Mouse (Mus musculus) liver, embryonic 15.5 days (tissue): ENCODE data around the gene Esm1. TPM values are rescaled to one million over a fixed set of nuclear protein-coding genes. Genes with fewer than 3 reads are reported as not detected.
A peak's percentile ranks its signal among the peaks of the same experiment; 100 is the strongest.

Source experiments
- ATAC-seq: fragments of 200-750 bp; cut with Nextera tagmentation; 2 replicates; pipeline ENCODE4 v1.8.0; 2017; ENCODE audit warnings: moderate number of reproducible peaks, mild to moderate bottlenecking, moderate library complexity; ENCODE audit not compliant: insufficient read depth
- H3K27ac ChIP-seq: fragments of 300-500 bp; sonication (generic); replicated peaks from 2 replicates; pipeline ENCODE4 v1.5.1; 2015; ENCODE audit warnings: mild to moderate bottlenecking, inconsistent platforms
- H3K27me3 ChIP-seq: fragments of 300-500 bp; sonication (generic); 2 replicates; pipeline ENCODE4 v1.6.1; 2015; ENCODE audit warnings: mild to moderate bottlenecking, inconsistent platforms
- H3K36me3 ChIP-seq: fragments of 300-500 bp; sonication (generic); replicated peaks from 2 replicates; pipeline ENCODE4 v1.6.1; 2015; ENCODE audit warnings: moderate library complexity, mild to moderate bottlenecking, inconsistent platforms
- H3K4me1 ChIP-seq: fragments of 300-500 bp; sonication (generic); replicated peaks from 2 replicates; pipeline ENCODE4 v1.6.1; 2015; ENCODE audit warnings: inconsistent platforms
- H3K4me2 ChIP-seq: fragments of 300-500 bp; sonication (generic); 2 replicates; pipeline ENCODE4 v1.6.1; 2015; ENCODE audit warnings: moderate library complexity, mild to moderate bottlenecking, inconsistent platforms
- H3K4me3 ChIP-seq: fragments of 300-500 bp; sonication (generic); replicated peaks from 2 replicates; pipeline ENCODE4 v1.5.1; 2015; ENCODE audit warnings: mild to moderate bottlenecking, inconsistent platforms
- H3K9ac ChIP-seq: fragments of 300-500 bp; sonication (generic); 2 replicates; pipeline ENCODE4 v1.6.1; 2015; ENCODE audit warnings: moderate library complexity, mild to moderate bottlenecking, inconsistent platforms
- H3K9me3 ChIP-seq: fragments of 300-500 bp; sonication (generic); replicated peaks from 2 replicates; pipeline ENCODE4 v1.6.1; 2016; ENCODE audit warnings: inconsistent platforms
- WGBS: fragments of 180-500 bp; shearing (Covaris S2); methylation state at CpG from one replicate; pipeline ENCODE4 v1.1.7; 2015; ENCODE audit warnings: mixed read lengths; ENCODE audit not compliant: insufficient replicate concordance; 5-methylcytosine and 5-hydroxymethylcytosine counted together
- polyA plus RNA-seq: library from polyadenylated mRNA; unstranded; fragments of >200 nt; fragmentation: Nextera tagmentation; extraction: Ambion mirVana; gene quantifications from 2 replicates; pipeline ENCODE4 v1.2.1, GENCODE M21; 2015

The Esm1 gene
- polyA plus RNA-seq, 1 experiment from 2014 or later: 0.58 TPM

GRCm38 (mm10) chr13:113201631-113202030, 7.8 kb upstream of the Esm1 start:
- 61% methylated on average over 2 of the region's 2 CpGs for WGBS
- no peak overlapping the region for H3K9ac ChIP-seq
- no peak overlapping the region for H3K27ac ChIP-seq
- no peak for ATAC-seq
- no peaks in the 10 kb centered on the region for H3K36me3 ChIP-seq
- no peaks in the 10 kb centered on the region for H3K9me3 ChIP-seq
- no peaks in the 10 kb centered on the region for H3K27me3 ChIP-seq
- H3K4me2 ChIP-seq: no peak overlapping the region
- H3K4me3 ChIP-seq: no peak overlapping the region
- no peaks in the 10 kb centered on the region for H3K4me1 ChIP-seq

- Histone ChIP-seq H3K27me3 (no peaks in the 10 kb centered on the region), H3K9ac (no peak overlapping the region), H3K9me3 (no peaks in the 10 kb centered on the region), H3K36me3 (no peaks in the 10 kb centered on the region), H3K27ac (no peak overlapping the region), H3K4me2 (no peak overlapping the region), H3K4me3 (no peak overlapping the region), H3K4me1 (no peaks in the 10 kb centered on the region)
- no peak for ATAC-seq
- WGBS: 54% methylated on average over 4 of the region's 4 CpGs
These were observed 7.3 kb upstream of the Esm1 start for GRCm38 (mm10) chr13:113202184-113202583.

DNA sequence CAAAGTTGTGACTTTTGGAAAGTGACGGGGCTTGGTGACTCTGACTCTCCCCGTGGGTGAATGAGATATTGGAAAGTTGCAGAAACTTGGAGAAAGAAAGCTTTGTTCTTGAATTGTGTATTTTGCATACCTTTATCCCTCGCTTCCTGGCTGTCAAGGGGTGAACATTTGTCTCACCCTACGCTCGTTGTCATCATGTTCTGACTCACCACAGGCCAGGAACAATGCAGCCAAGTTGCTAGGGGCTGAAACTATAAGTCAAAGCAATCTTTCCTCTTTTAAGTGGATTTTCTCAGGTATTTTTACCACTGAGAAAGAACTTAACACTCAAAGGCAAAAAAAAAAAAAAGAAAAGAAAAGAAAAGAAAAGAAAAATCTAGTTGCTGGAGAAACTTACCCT, 6.3 kb upstream of the Esm1 start:
- no peak for ATAC-seq
- no peaks in the 10 kb centered on the region for H3K4me1 ChIP-seq

GRCm38 (mm10) chr13:113205346-113205745, 4.1 kb upstream of the Esm1 start:
- H3K4me1 ChIP-seq: no peaks in the 10 kb centered on the region

More for the DNA sequence above, 6.3 kb upstream of the Esm1 start:
- H3K9ac ChIP-seq: no peak overlapping the region
- no peak overlapping the region for H3K27ac ChIP-seq
- 44% methylated on average over 5 of the region's 5 CpGs for WGBS
- no peaks in the 10 kb centered on the region for H3K36me3 ChIP-seq
- no peak overlapping the region for H3K4me3 ChIP-seq
- H3K4me2 ChIP-seq: no peak overlapping the region
- H3K27me3 ChIP-seq: no peaks in the 10 kb centered on the region
- no peaks in the 10 kb centered on the region for H3K9me3 ChIP-seq

DNA sequence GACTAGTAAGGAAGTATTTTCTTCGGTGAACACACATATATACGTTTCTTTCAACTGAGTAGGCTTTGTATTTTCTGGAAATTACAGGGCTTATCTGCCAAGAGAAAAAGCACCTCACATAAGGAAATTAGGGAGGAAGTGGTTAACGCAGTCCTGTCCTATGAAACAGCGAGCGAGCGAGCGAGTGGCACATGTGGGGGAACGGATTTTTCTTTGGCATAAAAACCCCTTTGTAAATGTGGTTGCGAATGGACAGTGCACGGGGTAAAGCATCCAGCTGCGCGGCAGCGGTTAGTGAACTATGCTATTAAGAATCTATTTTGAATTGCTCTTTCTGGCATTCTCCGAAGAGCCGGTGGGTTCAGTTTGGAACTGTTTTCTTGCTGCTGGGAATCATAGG, 1.9 kb downstream of the Esm1 start:
- no peaks in the 10 kb centered on the region for H3K36me3 ChIP-seq
- no peak overlapping the region for H3K9ac ChIP-seq
- 20% methylated on average over 15 of the region's 15 CpGs for WGBS
- H3K4me3 ChIP-seq: no peak overlapping the region
- H3K27me3 ChIP-seq: peaks cover 17% of the 10 kb centered on the region
- no peaks in the 10 kb centered on the region for H3K9me3 ChIP-seq
- H3K27ac ChIP-seq: no peak overlapping the region
- ATAC-seq: no peak
- no peak overlapping the region for H3K4me2 ChIP-seq
- H3K4me1 ChIP-seq: 0 out of 2 replicates have a peak, but pooled peaks cover 4% of the 10 kb centered on the region

More at GRCm38 (mm10) chr13:113205346-113205745, 4.1 kb upstream of the Esm1 start:
- Histone ChIP-seq H3K9ac (no peak overlapping the region), H3K36me3 (no peaks in the 10 kb centered on the region), H3K4me2 (no peak overlapping the region), H3K9me3 (no peaks in the 10 kb centered on the region), H3K4me3 (no peak overlapping the region), H3K27me3 (peaks cover 12% of the 10 kb centered on the region), H3K27ac (no peak overlapping the region)
- ATAC-seq: no peak
- 74% methylated on average over 5 of the region's 5 CpGs for WGBS

- Histone ChIP-seq H3K27me3 (peaks cover 17% of the 10 kb centered on the region), H3K9me3 (no peaks in the 10 kb centered on the region), H3K36me3 (no peaks in the 10 kb centered on the region), H3K4me2 (no peak overlapping the region), H3K4me3 (no peak overlapping the region), H3K9ac (no peak overlapping the region), H3K4me1 (0 out of 2 replicates have a peak, but pooled peaks cover 4% of the 10 kb centered on the region), H3K27ac (no peak overlapping the region)
- WGBS: 16% methylated on average over 3 of the region's 3 CpGs
- ATAC-seq: peak; percentile 49
These were observed 2.9 kb downstream of the Esm1 start for GRCm38 (mm10) chr13:113212401-113212800.

GRCm38 (mm10) chr13:113213865-113214264, 4.4 kb downstream of the Esm1 start:
- H3K36me3 ChIP-seq: no peaks in the 10 kb centered on the region
- H3K9me3 ChIP-seq: no peaks in the 10 kb centered on the region
- no peak overlapping the region for H3K4me3 ChIP-seq
- H3K27me3 ChIP-seq: peaks cover 17% of the 10 kb centered on the region
- H3K9ac ChIP-seq: no peak overlapping the region
- ATAC-seq: no peak
- H3K27ac ChIP-seq: no peak overlapping the region
- WGBS: 87% methylated on average over 3 of the region's 3 CpGs
- no peak overlapping the region for H3K4me2 ChIP-seq
- 0 out of 2 replicates have a peak, but pooled peaks cover 4% of the 10 kb centered on the region for H3K4me1 ChIP-seq

GRCm38 (mm10) chr13:113221851-113222250, 12.4 kb downstream of the Esm1 start:
- Histone ChIP-seq H3K9ac (no peak overlapping the region), H3K27ac (no peak overlapping the region), H3K36me3 (no peaks in the 10 kb centered on the region), H3K4me2 (no peak overlapping the region), H3K4me1 (no peaks in the 10 kb centered on the region), H3K9me3 (no peaks in the 10 kb centered on the region), H3K4me3 (no peak overlapping the region), H3K27me3 (peaks cover 9% of the 10 kb centered on the region)
- 44% methylated on average over 6 of the region's 6 CpGs for WGBS
- no peak for ATAC-seq

- ATAC-seq: no peak
- Histone ChIP-seq H3K4me2 (no peak overlapping the region), H3K9me3 (no peaks in the 10 kb centered on the region), H3K4me3 (no peak overlapping the region), H3K9ac (no peak overlapping the region), H3K4me1 (no peaks in the 10 kb centered on the region), H3K27me3 (peaks cover 9% of the 10 kb centered on the region), H3K36me3 (no peaks in the 10 kb centered on the region), H3K27ac (no peak overlapping the region)
- 36% methylated on average over 2 of the region's 2 CpGs for WGBS
These were observed 14.6 kb downstream of the Esm1 start for GRCm38 (mm10) chr13:113224105-113224504.

DNA sequence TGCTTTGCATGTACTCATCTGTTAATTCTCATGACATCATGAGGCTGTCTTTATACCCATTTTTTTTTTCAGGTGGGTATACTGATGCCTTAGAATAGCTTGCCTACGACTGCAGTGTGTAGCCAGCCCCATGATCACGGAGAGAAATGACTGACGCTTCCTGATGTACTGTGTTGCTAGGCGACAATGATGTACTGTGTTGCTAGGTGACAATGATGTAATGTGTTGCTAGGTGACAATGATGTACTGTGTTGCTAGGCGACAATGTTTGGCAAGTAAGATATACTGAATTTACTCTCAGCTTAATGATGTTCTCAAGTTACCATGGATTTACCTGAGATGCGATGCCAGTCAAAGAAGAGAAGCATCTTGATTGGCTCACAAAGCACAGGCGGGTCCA, 16.4 kb downstream of the Esm1 start, which contains the start of gene Gzmk:
Gene Gzmk, minus strand, starts transcription at position 98 of the 400 bp plus-strand sequence.
- H3K4me3 ChIP-seq: no peak within 1 kb of the TSS
- H3K4me2 ChIP-seq: no peak within 1 kb of the TSS
- H3K36me3 ChIP-seq: no peaks in the 10 kb centered on the region
- WGBS: 53% methylated on average over 7 of the region's 7 CpGs
- peaks cover 9% of the 10 kb centered on the region for H3K27me3 ChIP-seq
- no peak within 1 kb of the TSS for H3K27ac ChIP-seq
- ATAC-seq: no peak
- no peaks in the 10 kb centered on the region for H3K9me3 ChIP-seq
- H3K4me1 ChIP-seq: no peaks in the 10 kb centered on the region
- no peak within 1 kb of the TSS for H3K9ac ChIP-seq

DNA sequence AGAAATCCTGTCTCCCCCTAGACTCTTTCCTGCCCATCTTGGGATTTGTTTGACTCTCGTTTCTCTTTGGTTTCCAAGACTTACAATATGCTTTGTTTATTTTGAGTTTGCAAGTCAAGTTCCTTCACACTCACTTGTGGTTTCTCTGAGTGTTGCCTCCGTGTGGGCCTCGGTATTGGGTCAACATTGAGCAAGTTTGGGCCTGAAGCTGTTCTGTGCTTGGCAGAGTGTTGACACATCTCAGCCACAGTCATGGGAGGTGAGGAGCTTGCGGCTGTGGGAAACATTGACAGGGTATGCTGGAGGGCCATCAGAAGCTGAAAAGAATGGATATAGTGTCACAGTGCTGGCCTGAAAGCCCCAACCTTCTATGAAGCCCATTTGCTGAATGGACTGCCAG, 17.6 kb downstream of the Esm1 start:
- WGBS: 40% methylated on average over 4 of the region's 4 CpGs
- ATAC-seq: no peak

More for the DNA sequence above, 17.6 kb downstream of the Esm1 start:
- peaks cover 9% of the 10 kb centered on the region for H3K27me3 ChIP-seq
- H3K9ac ChIP-seq: no peak overlapping the region
- no peak overlapping the region for H3K4me2 ChIP-seq
- H3K9me3 ChIP-seq: no peaks in the 10 kb centered on the region
- H3K4me1 ChIP-seq: no peaks in the 10 kb centered on the region
- no peak overlapping the region for H3K4me3 ChIP-seq
- H3K36me3 ChIP-seq: no peaks in the 10 kb centered on the region
- no peak overlapping the region for H3K27ac ChIP-seq
